Mouse (Mus musculus): ENCODE measurements around the gene Ctnnb1. TPM values are rescaled to one million over a fixed set of nuclear protein-coding genes. Genes with fewer than 3 reads are reported as not detected.

Ctnnb1 gene
- polyA plus RNA-seq, 1 experiment from 2014 or later: 363 TPM

- no peaks in the 10 kb centered on the region for H3K9me3 ChIP-seq (ENCODE audit: control insufficient read depth)
- ATAC-seq: peak; percentile 9
- H3K27me3 ChIP-seq (replicated peaks; ENCODE audit: control insufficient read depth, insufficient read depth, low read length): no peaks in the 10 kb centered on the region
- WGBS: 2% methylated on average over 14 of the region's 14 CpGs
- peak overlapping the region; percentile 78 for H3K4me2 ChIP-seq (replicated peaks; ENCODE audit: low read depth)
- no peak for TF ChIP-seq CTCF (IDR thresholded peaks at IDR 0.05; ENCODE audit: low read depth)
- H3K36me3 ChIP-seq (ENCODE audit: control insufficient read depth, insufficient read depth): peaks cover 5% of the 10 kb centered on the region
- peak overlapping the region; percentile 91 for H3K4me3 ChIP-seq (ENCODE audit: low read depth, low read length)
- H3K27ac ChIP-seq (ENCODE audit: low read depth, low read length): peak overlapping the region; percentile 97
- H3K4me1 ChIP-seq (replicated peaks; ENCODE audit: control insufficient read depth, insufficient read depth, low read length): peaks cover 17% of the 10 kb centered on the region; the same call in 1 of the 2 replicates
- H3K9ac ChIP-seq (ENCODE audit: low read depth, low read length): peak overlapping the region; percentile 99
Observed at GRCm38 (mm10) chr9:120934821-120935633, 6.0 kb downstream of the Ctnnb1 start.

GRCm38 (mm10) chr9:120935634-120935922 is 6.6 kb downstream of the Ctnnb1 start:
- WGBS: 4% methylated on average over 4 of the region's 4 CpGs
- peak overlapping the region; percentile 99 for H3K9ac ChIP-seq (ENCODE audit: low read depth, low read length)
- H3K4me1 ChIP-seq (replicated peaks; ENCODE audit: control insufficient read depth, insufficient read depth, low read length): peaks cover 17% of the 10 kb centered on the region; the same call in 1 of the 2 replicates
- H3K27me3 ChIP-seq (replicated peaks; ENCODE audit: control insufficient read depth, insufficient read depth, low read length): no peaks in the 10 kb centered on the region
- no peak for TF ChIP-seq CTCF (IDR thresholded peaks at IDR 0.05; ENCODE audit: low read depth)
- no peak for ATAC-seq
- peak overlapping the region; percentile 78 for H3K4me2 ChIP-seq (replicated peaks; ENCODE audit: low read depth)
- peaks cover 9% of the 10 kb centered on the region for H3K36me3 ChIP-seq (ENCODE audit: control insufficient read depth, insufficient read depth)
- peak overlapping the region; percentile 97 for H3K27ac ChIP-seq (ENCODE audit: low read depth, low read length)
- peak overlapping the region; percentile 91 for H3K4me3 ChIP-seq (ENCODE audit: low read depth, low read length)
- no peaks in the 10 kb centered on the region for H3K9me3 ChIP-seq (ENCODE audit: control insufficient read depth)

GRCm38 (mm10) chr9:120936351-120936750 is 7.3 kb downstream of the Ctnnb1 start:
- Histone ChIP-seq H3K4me2 (replicated peaks; ENCODE audit: low read depth) (peak overlapping the region; percentile 78), H3K4me1 (replicated peaks; ENCODE audit: control insufficient read depth, insufficient read depth, low read length) (peaks cover 20% of the 10 kb centered on the region; the same call in 1 of the 2 replicates), H3K9ac (ENCODE audit: low read depth, low read length) (no peak overlapping the region), H3K27ac (ENCODE audit: low read depth, low read length) (no peak overlapping the region), H3K4me3 (ENCODE audit: low read depth, low read length) (peak overlapping the region; percentile 91), H3K27me3 (replicated peaks; ENCODE audit: control insufficient read depth, insufficient read depth, low read length) (no peaks in the 10 kb centered on the region), H3K9me3 (ENCODE audit: control insufficient read depth) (no peaks in the 10 kb centered on the region), H3K36me3 (ENCODE audit: control insufficient read depth, insufficient read depth) (peaks cover 9% of the 10 kb centered on the region)
- peak; percentile 89 for TF ChIP-seq CTCF (IDR thresholded peaks at IDR 0.05; ENCODE audit: low read depth)
- ATAC-seq: no peak
- WGBS: 11% methylated on average over 8 of the region's 8 CpGs

DNA sequence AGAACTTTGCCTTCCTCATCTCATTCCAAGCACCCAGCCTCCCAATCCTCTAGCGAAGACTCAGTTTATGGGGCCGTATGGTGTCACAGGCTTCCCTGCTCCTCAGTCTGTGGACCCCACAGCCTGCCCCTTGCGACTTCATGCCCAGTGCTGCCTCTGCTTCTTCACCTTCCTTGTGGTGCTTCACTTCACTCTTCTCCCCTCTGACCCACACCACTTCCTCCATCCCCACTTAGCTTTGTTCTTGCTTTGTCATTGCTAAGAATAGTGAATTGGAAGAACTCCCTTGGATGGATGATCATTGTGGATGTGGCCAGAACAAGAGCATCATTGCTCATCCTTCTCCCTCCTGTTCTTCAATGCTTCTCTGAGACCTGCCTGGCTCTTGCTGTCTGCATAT is 11.8 kb downstream of the Ctnnb1 start:
- Histone ChIP-seq H3K4me2 (replicated peaks; ENCODE audit: low read depth) (no peak overlapping the region), H3K4me3 (ENCODE audit: low read depth, low read length) (no peak overlapping the region), H3K27me3 (replicated peaks; ENCODE audit: control insufficient read depth, insufficient read depth, low read length) (no peaks in the 10 kb centered on the region), H3K36me3 (ENCODE audit: control insufficient read depth, insufficient read depth) (peaks cover 13% of the 10 kb centered on the region), H3K9me3 (ENCODE audit: control insufficient read depth) (no peaks in the 10 kb centered on the region), H3K27ac (ENCODE audit: low read depth, low read length) (no peak overlapping the region), H3K4me1 (replicated peaks; ENCODE audit: control insufficient read depth, insufficient read depth, low read length) (peaks cover 22% of the 10 kb centered on the region; the same call in 1 of the 2 replicates), H3K9ac (ENCODE audit: low read depth, low read length) (no peak overlapping the region)
- 79% methylated on average over 3 of the region's 3 CpGs for WGBS
- no peak for ATAC-seq
- TF ChIP-seq CTCF (IDR thresholded peaks at IDR 0.05; ENCODE audit: low read depth): no peak

- TF ChIP-seq CTCF (IDR thresholded peaks at IDR 0.05; ENCODE audit: low read depth): no peak
- Histone ChIP-seq H3K9me3 (ENCODE audit: control insufficient read depth) (no peaks in the 10 kb centered on the region), H3K4me1 (replicated peaks; ENCODE audit: control insufficient read depth, insufficient read depth, low read length) (peaks cover 14% of the 10 kb centered on the region; the same call in 1 of the 2 replicates), H3K27me3 (replicated peaks; ENCODE audit: control insufficient read depth, insufficient read depth, low read length) (no peaks in the 10 kb centered on the region), H3K36me3 (ENCODE audit: control insufficient read depth, insufficient read depth) (peaks cover 13% of the 10 kb centered on the region; the same call in 1 of the 2 replicates), H3K4me3 (ENCODE audit: low read depth, low read length) (no peak overlapping the region), H3K27ac (ENCODE audit: low read depth, low read length) (no peak overlapping the region; the same call in 1 of the 2 replicates), H3K9ac (ENCODE audit: low read depth, low read length) (no peak overlapping the region), H3K4me2 (replicated peaks; ENCODE audit: low read depth) (no peak overlapping the region)
- WGBS: 61% methylated on average over 1 of the region's 1 CpGs
- ATAC-seq: no peak
Observed at GRCm38 (mm10) chr9:120943757-120944156, 14.7 kb downstream of the Ctnnb1 start.

DNA sequence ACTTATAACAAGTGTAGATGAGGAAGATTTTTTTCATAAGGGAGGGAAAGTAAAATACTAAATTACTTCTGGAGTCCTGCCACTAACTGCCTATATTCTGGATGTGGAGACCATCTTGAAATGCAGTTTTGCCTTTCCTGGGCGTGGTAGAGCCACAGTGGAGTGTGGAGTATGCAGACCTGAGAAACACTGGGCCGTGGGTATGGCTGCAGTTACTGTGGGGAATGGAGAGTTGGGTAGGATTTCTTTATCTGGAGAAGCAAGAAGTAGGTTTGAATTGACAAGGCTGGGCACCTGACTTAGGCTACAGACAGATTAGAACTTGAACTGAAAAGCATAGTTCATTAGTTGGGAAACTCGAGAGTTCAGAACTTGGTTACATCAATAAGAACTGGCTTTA is 15.2 kb downstream of the Ctnnb1 start:
- no peak for ATAC-seq
- WGBS: 54% methylated on average over 3 of the region's 3 CpGs
- TF ChIP-seq CTCF (IDR thresholded peaks at IDR 0.05; ENCODE audit: low read depth): no peak

More for the DNA sequence above, 15.2 kb downstream of the Ctnnb1 start:
- Histone ChIP-seq H3K9me3 (ENCODE audit: control insufficient read depth) (no peaks in the 10 kb centered on the region), H3K9ac (ENCODE audit: low read depth, low read length) (no peak overlapping the region), H3K27me3 (replicated peaks; ENCODE audit: control insufficient read depth, insufficient read depth, low read length) (no peaks in the 10 kb centered on the region), H3K4me3 (ENCODE audit: low read depth, low read length) (no peak overlapping the region), H3K27ac (ENCODE audit: low read depth, low read length) (no peak overlapping the region), H3K36me3 (ENCODE audit: control insufficient read depth, insufficient read depth) (peaks cover 13% of the 10 kb centered on the region; the same call in 1 of the 2 replicates), H3K4me1 (replicated peaks; ENCODE audit: control insufficient read depth, insufficient read depth, low read length) (peaks cover 14% of the 10 kb centered on the region; the same call in 1 of the 2 replicates), H3K4me2 (replicated peaks; ENCODE audit: low read depth) (no peak overlapping the region)

All from intestine, postnatal 0 days (tissue).